Mouse (Mus musculus): ENCODE measurements around the gene Sema4b.
A peak's percentile ranks its signal among the peaks of the same experiment; 100 is the strongest.

The Sema4b gene

DNA sequence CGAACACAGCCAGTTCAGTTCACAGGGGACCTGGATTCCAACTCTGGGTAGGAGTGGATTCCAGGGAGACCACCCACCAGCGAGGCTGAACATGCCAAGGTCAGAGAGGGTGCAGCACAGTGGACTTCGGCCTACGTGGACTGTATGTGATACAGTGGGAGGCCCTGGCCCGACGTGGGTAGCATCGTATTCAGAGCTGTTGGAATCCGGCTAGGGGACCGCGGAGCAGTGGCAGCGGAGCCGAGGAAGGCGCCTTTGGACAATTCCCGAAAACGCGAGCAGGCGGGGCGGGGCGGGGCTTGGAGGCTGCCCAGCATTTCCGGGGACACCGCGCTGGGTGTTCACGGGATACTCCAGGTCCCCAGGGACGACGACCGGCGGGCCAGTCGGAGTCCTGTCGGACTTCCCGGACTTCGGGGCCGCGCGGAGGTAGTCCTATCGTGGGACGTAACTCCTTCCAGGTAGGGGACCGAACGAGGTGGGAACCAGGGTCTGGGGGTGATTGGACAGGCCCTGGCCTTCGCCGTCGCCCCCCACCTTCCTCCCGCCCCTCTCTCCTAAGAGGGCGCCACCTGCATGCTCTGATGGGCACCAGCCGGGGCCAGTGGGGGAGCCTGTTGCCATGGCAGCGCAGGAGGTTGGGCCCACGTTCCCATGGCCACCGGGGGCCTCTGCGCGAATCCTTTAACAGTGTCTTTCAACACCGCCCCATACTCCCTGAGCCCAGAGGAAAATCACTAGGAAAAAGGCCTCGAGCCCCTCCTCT is at the start of gene Sema4b:
TSS of gene Sema4b (plus strand) at position 311 of the 766 bp plus-strand sequence.
- peak; percentile 79 for DNase-seq (ENCODE audit: low read depth, low spot score)

DNA sequence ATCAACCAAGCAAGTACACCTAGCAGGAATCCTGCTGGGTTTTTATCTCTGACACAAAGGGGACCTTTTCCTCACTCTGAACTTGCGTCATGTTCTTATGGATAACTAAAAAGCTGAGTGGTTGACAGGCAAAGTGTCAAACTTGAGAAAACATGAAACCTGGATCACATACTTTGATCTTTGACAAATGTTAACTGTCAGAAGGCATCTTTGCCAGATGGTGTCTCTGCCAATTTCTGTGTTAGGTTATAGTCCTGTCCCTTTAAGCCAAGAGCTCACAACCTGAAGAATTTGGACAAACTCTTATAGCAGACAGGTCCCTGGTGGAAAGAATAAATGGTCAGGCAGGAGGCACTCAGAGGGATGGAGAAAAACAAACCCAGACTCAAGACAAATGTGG is 48.3 kb upstream of the Sema4b start:
- no peak for DNase-seq (ENCODE audit: low read depth, low spot score)

DNA sequence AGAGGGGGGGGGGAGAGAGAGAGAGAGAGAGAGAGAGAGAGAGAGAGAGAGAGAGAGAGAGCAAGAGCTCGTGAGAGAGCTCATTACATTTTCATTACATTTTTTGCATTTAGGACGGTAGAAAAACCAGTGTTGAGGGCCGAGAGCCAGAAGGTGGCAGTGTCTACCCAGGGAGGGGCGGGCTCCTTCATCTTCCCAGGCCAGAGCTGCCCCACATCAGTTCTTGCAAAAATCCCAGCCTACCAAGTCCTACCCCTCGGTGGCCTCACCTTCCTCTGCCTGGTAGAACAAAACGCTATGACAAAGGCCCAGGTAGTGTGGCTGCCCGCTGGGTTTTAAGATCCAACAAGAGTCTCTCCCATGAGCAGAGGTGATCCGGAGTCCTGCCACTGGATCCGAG is 45.8 kb upstream of the Sema4b start:
- DNase-seq (ENCODE audit: low read depth, low spot score) = peak; percentile 84

DNA sequence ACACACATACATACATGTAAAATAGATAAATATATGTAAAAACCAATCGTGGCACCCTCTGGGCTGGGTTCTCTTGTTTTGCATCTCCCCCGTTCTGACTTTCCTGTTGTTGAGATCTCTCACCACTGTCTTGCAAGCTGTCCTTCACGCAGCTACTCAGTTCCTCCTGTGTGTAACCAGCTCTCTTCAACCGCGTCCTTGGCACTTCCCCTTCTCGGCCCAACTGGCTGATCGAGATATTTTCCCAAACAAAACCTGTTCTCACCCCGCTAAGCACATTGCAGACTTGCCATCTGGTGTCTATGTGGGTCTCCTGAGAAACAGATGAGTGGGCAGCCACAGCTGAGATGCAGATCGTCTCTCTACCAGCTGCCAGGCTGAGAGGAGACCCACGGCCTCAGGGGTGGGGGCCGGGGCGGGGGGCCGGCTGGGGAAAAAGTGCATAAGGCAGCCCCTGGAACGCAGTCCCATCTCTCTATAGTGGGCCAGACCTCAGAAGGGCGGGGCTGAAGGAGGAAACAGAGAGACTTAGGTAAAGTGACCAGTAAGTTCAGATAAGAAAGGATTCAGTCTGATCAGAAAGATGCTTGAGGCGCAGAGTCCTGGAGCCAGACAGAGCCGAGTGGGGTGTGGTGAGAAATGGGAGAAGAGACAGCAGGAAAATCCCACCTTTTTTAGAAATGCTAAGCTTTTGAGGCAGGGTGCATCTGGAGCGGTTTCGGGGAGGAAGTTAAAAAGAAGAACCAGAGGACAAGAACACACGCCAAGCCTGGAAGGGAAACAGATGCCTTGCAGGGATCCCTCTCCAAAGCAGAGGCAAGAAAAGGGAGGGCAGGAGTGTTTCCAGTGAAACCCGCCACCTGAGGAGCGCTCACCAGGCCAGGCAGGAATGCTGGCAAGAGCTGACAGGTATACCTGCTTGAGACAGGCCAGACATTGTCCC is 43.0 kb upstream of the Sema4b start:
- peak; percentile 46 for DNase-seq (ENCODE audit: low read depth, low spot score)

DNA sequence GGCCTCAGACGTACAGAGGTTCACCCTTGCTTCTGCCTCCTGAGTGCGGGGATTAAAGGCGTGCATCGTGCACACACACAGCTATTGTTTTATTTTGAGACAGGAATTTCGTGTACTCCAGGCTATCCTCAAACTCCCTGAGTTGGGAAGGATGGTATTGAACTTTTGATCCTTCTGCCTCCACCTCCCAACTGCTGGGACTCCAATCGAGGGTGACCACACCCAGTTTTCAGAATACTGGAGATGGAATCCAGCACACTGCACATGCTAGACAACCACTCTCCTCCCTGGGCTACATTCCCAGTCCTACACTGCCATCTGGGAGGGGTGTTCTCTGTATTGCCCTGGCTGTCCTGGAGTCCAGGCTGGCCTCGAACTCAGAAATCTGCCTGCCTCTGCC is 41.9 kb upstream of the Sema4b start:
- DNase-seq (ENCODE audit: low read depth, low spot score) = no peak

DNA sequence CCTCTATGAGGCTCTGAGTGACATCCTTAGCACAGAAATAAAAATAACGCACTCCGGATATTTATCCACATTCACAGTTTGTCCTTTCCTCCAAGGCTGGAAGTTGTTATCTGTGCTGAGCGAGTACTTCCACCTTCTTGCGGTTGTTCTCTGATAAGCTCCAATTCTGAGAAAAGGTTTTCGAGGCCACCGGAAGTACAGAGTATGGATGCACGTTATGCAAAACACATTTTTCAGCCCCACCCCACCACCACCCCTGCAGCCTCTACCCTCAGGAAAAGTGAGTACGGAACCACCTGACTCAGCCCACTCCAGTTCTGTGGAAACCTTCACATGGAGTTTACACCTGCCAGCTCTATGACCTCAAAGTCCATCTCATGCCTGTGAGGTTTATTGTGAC is 40.6 kb upstream of the Sema4b start:
- DNase-seq (ENCODE audit: low read depth, low spot score) = peak; percentile 52

DNA sequence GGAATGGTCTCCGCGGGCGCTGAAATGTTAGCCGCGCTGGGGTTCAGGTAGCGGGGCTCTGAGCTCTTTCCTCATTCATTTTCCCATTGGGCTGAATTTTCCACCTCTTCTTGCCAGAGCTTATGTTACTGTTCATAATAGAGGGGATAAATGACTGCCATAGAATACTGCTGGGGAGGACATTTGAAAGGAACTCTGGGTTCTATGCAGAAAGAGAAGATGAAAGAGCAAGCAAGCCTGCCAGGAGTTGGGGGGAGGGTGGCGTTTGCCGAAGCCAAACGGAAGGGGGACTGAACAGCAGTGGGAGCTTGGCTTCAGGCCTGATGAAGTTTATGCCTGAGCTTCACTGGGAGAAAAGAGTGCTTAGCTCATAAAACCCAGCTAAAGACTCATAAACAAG is 37.3 kb upstream of the Sema4b start:
- DNase-seq (ENCODE audit: low read depth, low spot score) = no peak

DNA sequence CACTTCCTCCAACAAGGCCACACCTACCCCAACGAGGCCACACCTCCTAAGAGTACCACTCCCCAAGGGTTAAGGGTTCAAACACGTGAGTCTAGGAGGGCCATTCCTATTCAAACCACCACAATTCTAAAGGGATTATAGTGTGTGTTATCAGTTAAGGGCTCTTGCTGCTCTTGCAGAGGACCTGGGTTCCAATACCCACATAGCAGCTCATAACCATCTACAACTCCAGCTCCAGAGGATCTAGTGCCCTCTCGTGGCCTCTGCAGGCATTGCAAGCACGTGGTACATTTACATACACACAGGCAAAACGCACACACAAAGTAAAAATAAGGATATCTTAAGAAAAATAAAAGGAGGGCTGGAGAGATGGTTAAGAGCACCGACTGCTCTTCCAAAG is 34.5 kb upstream of the Sema4b start:
- peak; percentile 53 for DNase-seq (ENCODE audit: low read depth, low spot score)

DNA sequence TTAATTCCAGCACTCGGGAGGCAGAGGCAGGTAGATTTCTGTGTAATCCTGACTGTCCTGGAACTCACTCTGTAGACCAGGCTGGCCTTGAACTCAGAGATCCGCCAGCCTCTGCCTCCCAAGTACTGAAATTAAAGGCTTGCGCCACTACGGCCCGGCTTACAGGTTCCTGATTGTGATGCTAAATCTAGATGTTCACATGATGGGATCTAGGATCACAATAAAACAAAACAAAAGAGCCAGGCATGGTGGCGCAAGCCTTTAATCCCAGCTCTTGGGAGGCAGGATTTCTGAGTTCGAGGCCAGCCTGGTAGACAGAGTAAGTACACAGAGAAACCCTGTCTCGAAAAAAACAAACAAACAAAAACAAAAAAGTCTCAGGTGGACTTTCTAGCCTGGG is 33.9 kb upstream of the Sema4b start:
- no peak for DNase-seq (ENCODE audit: low read depth, low spot score)

DNA sequence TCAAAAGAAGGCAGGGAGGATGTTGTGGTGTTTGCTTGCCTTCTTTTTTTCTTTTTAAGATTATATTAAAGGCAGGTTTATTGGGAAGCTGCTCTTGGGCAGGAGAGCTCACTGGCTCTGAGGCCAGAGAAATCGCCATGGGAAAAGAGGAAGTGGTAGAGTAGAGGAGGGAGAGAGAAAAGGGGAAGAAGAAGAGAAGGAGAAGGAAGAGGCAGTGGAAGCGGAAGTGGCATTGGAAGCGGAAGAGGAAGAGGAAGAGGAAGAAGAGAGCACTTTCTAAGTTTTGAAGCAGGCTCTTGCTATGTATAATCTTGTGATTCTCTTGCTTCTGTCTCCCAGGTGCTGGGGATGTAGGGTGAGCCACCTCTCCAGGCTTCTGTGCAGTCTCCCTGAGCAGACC is 32.0 kb upstream of the Sema4b start:
- DNase-seq (ENCODE audit: low read depth, low spot score) = no peak

DNA sequence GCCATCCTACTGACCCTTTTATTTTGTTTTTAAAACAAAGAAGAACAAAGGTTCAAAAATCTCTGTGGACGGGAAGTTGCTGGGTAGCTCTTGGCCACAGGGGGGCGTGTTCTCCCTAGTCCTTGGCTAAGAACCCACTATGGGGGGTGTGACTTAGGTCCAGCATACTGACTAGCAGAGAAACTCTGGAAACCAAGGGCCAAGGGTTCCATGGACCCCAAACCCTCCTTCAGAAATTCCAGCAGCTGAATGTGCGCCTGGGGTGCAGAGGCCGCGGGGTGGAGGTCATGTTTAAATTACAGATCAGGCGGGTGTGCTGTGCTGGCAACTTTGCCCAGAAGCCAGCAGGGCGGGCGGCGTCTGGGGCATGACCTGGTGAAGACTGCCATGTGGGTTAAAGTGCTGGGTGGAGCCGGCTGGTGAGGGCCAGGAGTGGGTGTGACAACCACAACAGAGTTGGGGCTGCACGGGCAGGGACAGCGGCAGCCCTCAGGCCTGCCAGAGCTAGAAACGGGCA is 29.9 kb upstream of the Sema4b start:
- DNase-seq (ENCODE audit: low read depth, low spot score) = peak; percentile 83

DNA sequence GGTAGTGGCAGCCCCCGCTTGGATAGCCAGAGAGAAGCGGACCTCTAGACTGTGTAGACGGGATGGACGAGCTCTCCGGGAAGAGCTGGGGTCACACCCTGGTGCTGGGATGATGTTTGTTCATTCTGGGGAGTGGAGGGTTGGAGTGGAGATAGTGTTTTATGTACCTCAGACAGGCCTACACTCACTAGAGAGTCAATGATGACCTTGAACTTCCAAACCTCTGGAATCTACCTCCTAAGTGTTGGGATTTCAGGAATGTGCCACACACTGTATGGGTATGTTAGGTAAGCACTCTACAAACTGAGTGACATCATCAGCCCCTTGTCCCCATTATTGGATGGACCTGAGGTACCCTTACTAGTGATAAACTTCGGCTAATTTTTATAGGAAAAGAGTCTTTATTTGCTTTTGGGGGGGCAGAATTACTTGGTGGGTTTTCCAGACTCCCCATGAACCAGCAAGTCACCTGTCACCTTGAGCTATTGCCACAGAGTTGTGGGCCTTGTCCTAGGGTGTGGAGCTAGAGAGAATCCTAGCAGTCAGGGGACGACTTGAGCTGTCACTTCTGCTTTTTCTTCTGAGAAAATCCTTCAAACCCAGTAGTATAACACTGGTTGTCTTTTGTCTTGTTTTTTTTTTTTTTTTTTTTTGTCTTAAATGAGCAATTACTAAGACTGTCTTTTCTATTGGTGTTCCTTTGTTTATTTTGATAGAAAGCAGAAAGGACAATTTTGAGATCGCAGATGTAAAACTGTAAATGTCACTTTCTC is 28.0 kb upstream of the Sema4b start:
- DNase-seq (ENCODE audit: low read depth, low spot score) = no peak

DNA sequence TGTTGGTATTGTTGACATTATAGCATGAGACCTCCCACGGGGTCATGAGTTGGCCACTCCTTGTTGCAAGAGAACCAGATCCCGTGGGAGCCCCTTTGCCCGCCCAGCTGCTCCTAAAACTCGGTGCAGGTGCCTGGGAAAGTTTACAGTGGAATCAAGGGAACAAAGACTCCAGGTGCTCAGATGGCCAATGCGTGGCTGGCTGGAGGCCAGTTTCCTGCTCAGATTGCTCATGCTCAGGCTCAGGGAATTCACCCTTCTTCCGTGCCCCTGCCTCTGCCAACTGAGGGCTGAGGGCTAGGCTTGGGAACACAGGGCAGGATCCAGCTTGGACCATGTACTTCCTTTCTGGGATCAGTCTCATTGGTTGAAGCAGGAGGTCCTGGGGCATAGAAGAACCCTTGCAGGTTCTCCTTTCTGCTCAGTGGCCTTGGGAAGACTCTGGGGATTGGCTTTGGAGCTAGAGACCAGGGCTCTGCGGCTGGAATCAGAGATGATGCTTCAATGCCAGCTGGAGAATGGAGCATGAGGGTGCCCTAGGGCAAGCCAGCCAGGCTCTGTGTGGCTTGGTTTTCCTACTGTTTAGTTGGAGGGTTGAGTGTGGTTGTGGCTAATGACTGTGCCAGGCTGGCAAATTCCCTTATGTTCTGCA is 26.2 kb upstream of the Sema4b start:
- DNase-seq (ENCODE audit: low read depth, low spot score) = no peak

DNA sequence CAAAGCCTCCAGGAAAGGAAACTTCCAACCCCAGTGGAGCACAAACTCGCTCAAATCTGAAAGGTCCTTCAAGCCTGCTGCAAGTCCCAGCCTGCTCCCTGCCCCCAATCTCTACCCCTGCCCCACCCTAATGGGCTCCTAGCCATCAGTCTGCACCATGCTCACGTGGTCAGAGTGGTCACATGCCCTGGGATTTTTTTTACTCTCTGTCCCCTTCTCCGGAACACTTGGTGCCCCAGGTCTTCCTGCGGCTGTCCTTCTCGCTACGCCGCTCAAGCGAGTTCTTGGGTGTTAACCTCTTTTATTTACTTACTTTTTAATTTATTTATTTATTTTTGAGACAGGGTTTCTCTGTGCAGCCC is 25.7 kb upstream of the Sema4b start:
- no peak for DNase-seq (ENCODE audit: low read depth, low spot score)

DNA sequence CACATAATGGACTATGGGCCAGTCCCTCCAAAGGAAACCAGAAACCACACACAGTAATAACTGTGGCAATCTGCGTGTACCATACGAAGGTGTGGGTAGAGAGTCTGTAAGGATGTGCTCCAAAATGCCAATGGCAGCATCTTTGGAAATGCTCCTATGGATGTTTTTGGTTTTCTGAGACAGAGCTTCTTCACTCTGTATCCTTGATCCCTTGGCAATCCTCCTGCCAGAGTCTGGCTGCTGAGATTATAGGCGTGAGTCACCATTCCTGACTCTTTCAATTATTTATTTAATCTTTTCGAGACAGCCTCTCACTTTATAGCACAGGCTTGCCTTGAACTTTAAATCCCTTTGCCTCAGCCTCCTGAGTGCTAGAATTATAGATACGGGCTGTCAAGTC is 21.2 kb upstream of the Sema4b start:
- no peak for DNase-seq (ENCODE audit: low read depth, low spot score)

DNA sequence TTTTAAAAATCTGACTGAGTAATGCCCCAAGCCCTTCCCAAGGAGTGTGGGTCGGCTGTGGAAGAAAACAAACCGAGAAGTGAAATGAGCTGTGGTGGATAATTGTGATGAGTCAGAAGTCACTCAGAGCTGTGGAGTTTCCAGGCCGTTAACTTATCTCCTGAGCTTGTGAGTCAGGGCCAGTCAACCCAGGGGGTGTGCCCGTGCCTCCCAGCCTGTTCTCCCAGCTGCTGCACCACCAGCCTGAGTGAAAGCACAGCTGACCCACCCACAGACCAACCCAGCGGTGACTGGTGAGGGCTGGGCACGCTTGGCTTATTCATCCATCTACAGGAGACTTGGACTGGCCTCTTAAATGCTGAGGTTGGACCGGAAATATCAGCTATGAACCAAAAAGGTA is 19.9 kb upstream of the Sema4b start:
- peak; percentile 55 for DNase-seq (ENCODE audit: low read depth, low spot score)

DNA sequence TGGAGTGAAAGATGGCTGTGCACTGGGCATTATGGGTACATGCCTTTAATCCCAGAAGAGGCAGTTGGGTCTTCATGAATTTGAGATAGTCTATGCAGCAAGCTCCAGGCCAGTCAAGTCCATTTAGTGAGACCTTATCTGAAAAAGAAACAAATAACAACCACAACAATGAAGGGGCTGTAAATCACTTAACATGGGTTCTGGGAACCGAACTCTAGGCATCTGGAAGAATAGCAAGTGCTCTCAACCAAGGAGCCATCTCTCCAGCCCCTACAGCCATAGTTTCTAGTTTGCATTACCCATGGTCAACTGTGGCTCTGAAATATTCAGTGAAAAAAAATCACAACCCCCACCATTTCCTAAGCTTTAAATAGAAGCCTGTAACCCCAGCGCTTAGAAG is 16.8 kb upstream of the Sema4b start:
- DNase-seq (ENCODE audit: low read depth, low spot score) = no peak

DNA sequence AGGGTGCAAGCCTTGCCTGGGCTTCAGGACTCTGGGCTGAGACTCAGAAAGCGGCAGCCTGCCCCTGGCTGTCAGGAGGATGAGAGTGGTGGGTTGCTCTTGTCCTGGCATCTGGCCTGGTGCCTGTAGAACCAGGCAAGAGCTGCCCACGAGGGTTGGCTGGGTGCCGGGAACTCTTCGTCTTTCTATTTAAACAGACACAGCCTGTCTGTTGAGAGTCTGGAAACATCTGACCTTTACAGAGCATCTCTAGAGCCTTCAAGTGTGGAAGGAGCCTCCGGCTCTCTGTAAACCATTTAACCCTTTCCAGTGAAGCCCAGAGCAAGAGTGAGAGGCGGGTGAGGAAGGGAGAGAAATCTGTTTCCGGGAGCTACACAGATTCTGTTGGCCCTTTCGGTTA is 15.3 kb upstream of the Sema4b start:
- DNase-seq (ENCODE audit: low read depth, low spot score) = peak; percentile 43

DNA sequence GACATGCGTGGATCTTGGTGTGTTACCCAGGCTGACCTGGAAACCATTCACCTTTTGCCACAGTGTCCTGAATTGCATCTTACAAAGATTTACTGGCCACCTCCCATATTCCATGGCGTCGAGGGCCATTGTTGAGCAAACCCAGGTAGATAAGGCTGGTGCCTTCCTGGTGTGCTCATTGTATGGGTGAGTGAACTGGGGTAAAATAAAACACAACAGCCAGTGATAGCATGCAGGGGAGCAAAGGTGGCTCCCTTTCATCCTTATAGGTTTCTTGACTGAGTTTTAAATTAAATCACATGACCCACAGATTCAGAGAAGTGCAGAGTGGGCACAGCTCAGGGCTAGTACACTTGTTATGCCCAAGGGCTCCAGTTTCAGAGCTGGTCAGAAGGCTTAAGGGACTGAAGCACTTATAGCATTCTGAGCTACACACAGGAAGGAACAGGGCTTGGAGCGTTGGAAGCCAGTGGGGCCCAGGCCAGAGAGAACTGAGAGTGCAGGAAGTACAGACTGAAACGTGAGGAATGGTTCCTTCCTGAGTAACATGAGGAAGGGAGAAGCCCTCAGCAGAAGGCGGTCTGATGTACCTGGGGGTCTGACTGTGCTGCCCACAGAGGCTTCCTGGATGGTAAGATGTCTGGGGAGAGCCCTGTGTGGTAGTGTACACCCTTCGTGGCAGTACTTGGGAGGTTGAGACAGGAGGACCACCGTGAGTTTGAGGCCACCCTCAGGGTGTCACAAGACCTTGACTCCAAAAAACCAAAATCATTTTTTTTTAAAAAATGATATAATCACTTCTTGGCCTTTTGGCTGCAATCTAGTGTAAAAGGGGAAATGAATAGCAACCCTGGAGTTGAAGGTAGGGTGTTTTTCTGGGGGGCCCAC is 14.3 kb upstream of the Sema4b start:
- no peak for DNase-seq (ENCODE audit: low read depth, low spot score)

DNA sequence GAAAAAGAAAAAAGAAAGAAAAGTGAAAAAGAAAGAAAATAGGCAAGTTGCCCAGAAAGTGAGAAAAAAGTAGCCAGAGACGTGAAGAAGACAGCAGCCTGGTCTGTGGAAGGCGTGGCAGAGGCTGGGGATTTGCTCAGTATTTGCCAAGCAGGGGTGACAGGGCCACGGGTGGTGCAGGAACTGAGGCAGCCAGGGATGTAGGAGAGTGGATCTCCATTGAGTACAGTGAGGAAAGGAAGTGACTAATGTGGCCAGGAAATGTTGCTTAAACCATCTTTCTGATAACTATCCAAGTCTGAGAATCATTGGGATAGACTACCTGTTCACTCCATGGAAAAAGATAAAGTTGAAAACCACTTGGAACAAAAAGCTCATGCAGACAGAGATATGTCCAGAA is 10.5 kb upstream of the Sema4b start:
- DNase-seq (ENCODE audit: low read depth, low spot score) = no peak

Measured in CD4-positive, CD25-positive, alpha-beta regulatory T cell, adult 2 months (primary cell).